Mouse (Mus musculus) embryonic facial prominence, embryonic 11.5 days (tissue): Measurements from ENCODE around the gene Cd55b. TPM values are rescaled to one million over a fixed set of nuclear protein-coding genes. Genes with fewer than 3 reads are reported as not detected.
"Not testable (repeated sequence)": the region's sequence is repeated elsewhere in the genome, so short reads cannot be mapped to it uniquely, and the experiment has no call there.

ENCODE experiments used
- ATAC-seq: fragments of 200-750 bp; cut with Nextera tagmentation; replicated peaks from 2 replicates; pipeline ENCODE4 v1.8.0; 2017; ENCODE audit warnings: low read depth; ENCODE audit not compliant: insufficient number of reproducible peaks, low FRiP score, low TSS enrichment
- DNase-seq: peaks from one replicate; pipeline ENCODE4 v3.0.0-alpha.2; 2015; ENCODE audit warnings: low spot score
- H3K27ac ChIP-seq: fragments of 300-500 bp; sonication (generic); replicated peaks from 2 replicates; pipeline ENCODE4 v1.5.1; 2014; ENCODE audit warnings: mild to moderate bottlenecking, low read depth, low read length, control low read depth
- H3K27me3 ChIP-seq: fragments of 300-500 bp; sonication (generic); 2 replicates; pipeline ENCODE4 v1.6.1; 2014; ENCODE audit warnings: mild to moderate bottlenecking, low read length, moderate library complexity, mixed read lengths; ENCODE audit not compliant: control insufficient read depth, insufficient read depth
- H3K36me3 ChIP-seq: fragments of 300-500 bp; sonication (generic); replicated peaks from 2 replicates; pipeline ENCODE4 v1.6.1; 2014; ENCODE audit warnings: low read depth, mild to moderate bottlenecking, low read length, moderate library complexity, mixed read lengths; ENCODE audit not compliant: control insufficient read depth, insufficient read depth
- H3K4me1 ChIP-seq: fragments of 300-500 bp; sonication (generic); 2 replicates; pipeline ENCODE4 v1.6.1; 2014; ENCODE audit warnings: low read length, mixed read lengths; ENCODE audit not compliant: control insufficient read depth, insufficient read depth
- H3K4me2 ChIP-seq: fragments of 300-500 bp; sonication (generic); 2 replicates; pipeline ENCODE4 v1.6.1; 2014; ENCODE audit warnings: low read depth, mild to moderate bottlenecking, control low read depth, low read length, moderate library complexity
- H3K4me3 ChIP-seq: fragments of 300-500 bp; sonication (generic); 2 replicates; pipeline ENCODE4 v1.5.1; 2014; ENCODE audit warnings: low read depth, low read length, control low read depth
- H3K9ac ChIP-seq: fragments of 300-500 bp; sonication (generic); replicated peaks from 2 replicates; pipeline ENCODE4 v1.6.1; 2014; ENCODE audit warnings: mild to moderate bottlenecking, control low read depth, low read length
- H3K9me3 ChIP-seq: fragments of 300-500 bp; sonication (generic); replicated peaks from 2 replicates; pipeline ENCODE4 v1.6.1; 2016; ENCODE audit warnings: mild to moderate bottlenecking, low read length, inconsistent platforms, mixed read lengths; ENCODE audit not compliant: control insufficient read depth
- WGBS: fragments of 180-500 bp; shearing (Covaris S2); extraction: QIAGEN DNeasy Blood & Tissue Kit; methylation state at CpG from one replicate; pipeline ENCODE4 v1.1.7; 2014; 5-methylcytosine and 5-hydroxymethylcytosine counted together
- polyA plus RNA-seq: library from polyadenylated mRNA; unstranded; fragments of >200 nt; fragmentation: Nextera tagmentation; extraction: Ambion mirVana; gene quantifications from 2 replicates; pipeline ENCODE4 v1.2.1, GENCODE M21; 2014

The Cd55b gene
- polyA plus RNA-seq, 1 experiment from 2014 or later = not detected

DNA sequence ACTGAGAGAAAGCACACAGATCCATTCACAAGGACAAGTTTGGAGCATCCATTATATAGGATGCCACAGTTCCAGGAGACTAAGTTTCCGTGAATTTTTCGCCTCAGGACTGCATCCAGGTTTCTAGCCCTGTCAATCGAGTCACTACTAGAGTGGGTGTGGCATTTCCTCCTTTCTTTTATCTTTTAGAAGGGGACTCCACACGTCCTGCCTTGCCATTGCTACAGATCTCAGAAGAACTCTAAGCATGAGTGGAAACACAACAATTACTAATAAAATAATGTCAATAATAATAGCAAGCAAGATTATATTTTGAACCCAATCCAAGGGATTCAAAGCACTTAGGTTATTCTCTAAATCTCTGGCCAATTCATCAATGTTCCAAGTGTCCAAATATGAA, 8.1 kb upstream of the Cd55b start:
- WGBS = 74% methylated on average over 4 of the region's 4 CpGs
- Histone ChIP-seq H3K4me2 (no peak overlapping the region), H3K36me3 (no peaks in the 10 kb centered on the region), H3K27ac (no peak overlapping the region), H3K4me1 (no peaks in the 10 kb centered on the region), H3K27me3 (no peaks in the 10 kb centered on the region), H3K4me3 (no peak overlapping the region), H3K9me3 (no peaks in the 10 kb centered on the region), H3K9ac (no peak overlapping the region)
- no peak for DNase-seq
- ATAC-seq = no peak

GRCm38 (mm10) chr1:130428667-130429066, 5.9 kb upstream of the Cd55b start:
- DNase-seq = not testable (repeated sequence)

GRCm38 (mm10) chr1:130427175-130427853, 4.5 kb upstream of the Cd55b start:
- H3K27ac ChIP-seq, H3K27me3 ChIP-seq, H3K9ac ChIP-seq, H3K4me2 ChIP-seq, H3K4me1 ChIP-seq, H3K36me3 ChIP-seq, H3K4me3 ChIP-seq, ATAC-seq, DNase-seq, H3K9me3 ChIP-seq: not testable (repeated sequence)
- 72% methylated on average over 3 of the region's 3 CpGs for WGBS

More at GRCm38 (mm10) chr1:130428667-130429066, 5.9 kb upstream of the Cd55b start:
- not testable (repeated sequence) for H3K9ac ChIP-seq, H3K27ac ChIP-seq, H3K27me3 ChIP-seq, H3K36me3 ChIP-seq, H3K9me3 ChIP-seq, H3K4me1 ChIP-seq, H3K4me2 ChIP-seq, H3K4me3 ChIP-seq, ATAC-seq

DNA sequence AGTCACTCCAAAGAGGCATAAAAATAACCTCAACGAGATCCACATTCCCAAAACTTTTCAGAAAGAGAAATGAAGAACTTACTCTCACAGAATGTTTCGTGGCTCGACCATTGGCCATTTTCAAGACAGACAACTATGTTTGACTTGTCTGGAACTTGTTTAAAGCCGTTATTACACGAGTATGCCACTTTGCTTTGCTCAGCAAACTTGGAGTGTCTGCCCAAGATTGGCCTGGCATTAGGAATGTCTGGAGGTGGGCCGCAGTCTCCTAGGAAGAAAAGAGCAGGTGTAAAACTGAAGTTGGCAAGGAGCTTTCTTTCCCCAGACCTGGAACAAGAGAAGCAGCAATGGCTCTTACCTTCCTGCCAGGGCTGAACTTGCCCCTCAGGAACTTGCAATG, 776 bp downstream of the Cd55b start:
- no CpG with 5 or more reads among the region's 6 CpGs for WGBS
- H3K27me3 ChIP-seq, DNase-seq, H3K9me3 ChIP-seq, H3K27ac ChIP-seq, H3K4me3 ChIP-seq, H3K4me2 ChIP-seq, H3K4me1 ChIP-seq, ATAC-seq, H3K36me3 ChIP-seq, H3K9ac ChIP-seq: not testable (repeated sequence)

- not testable (repeated sequence) for H3K27ac ChIP-seq, DNase-seq, H3K4me2 ChIP-seq, H3K4me1 ChIP-seq, H3K36me3 ChIP-seq, H3K9me3 ChIP-seq, ATAC-seq, H3K4me3 ChIP-seq, H3K27me3 ChIP-seq, H3K9ac ChIP-seq
Measured at GRCm38 (mm10) chr1:130397109-130397508, 25.7 kb downstream of the Cd55b start.

GRCm38 (mm10) chr1:130387282-130387681, 35.5 kb downstream of the Cd55b start:
- H3K4me2 ChIP-seq, H3K4me1 ChIP-seq, DNase-seq, H3K9me3 ChIP-seq, H3K36me3 ChIP-seq, H3K27me3 ChIP-seq, H3K27ac ChIP-seq, ATAC-seq, H3K4me3 ChIP-seq, H3K9ac ChIP-seq: not testable (repeated sequence)

DNA sequence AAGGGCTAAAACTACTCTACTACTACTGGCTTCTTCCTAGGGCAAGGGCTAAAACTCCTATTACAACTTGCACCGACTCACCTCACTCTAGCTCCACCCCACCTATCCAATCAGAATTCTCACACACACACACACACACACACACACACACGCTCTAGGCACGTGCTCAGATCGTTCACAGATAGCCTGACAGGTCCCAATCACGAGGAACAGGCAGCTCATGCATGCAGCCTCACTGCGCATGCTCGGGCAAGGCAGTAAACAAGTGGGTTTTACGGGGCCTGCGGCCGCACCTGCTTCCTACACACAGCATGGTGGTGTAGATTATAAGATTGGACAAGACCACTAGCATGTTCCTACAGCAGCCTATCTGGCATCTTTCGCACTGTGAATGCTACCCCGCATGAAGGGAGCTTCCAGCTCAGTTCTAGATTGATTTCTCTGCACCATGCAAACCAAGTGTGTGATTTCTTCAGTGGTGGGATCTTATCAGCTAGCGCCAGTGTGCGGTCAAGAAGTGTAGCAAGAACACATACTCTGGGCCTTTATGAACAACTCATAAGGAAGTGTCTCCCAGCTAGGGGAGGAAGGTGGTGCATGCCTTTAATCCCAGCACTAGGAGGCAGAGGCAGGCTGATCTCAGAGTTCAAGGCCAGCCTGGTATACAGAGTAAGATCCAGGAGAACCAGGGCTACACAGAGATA, 44.9 kb downstream of the Cd55b start:
- H3K27me3 ChIP-seq = no peaks in the 10 kb centered on the region
- no peaks in the 10 kb centered on the region for H3K4me1 ChIP-seq
- no peak overlapping the region for H3K27ac ChIP-seq
- no peak overlapping the region for H3K4me2 ChIP-seq
- no peaks in the 10 kb centered on the region for H3K9me3 ChIP-seq
- H3K4me3 ChIP-seq = no peak overlapping the region
- no peaks in the 10 kb centered on the region for H3K36me3 ChIP-seq
- no peak overlapping the region for H3K9ac ChIP-seq
- no peak for ATAC-seq
- DNase-seq = no peak
- WGBS = 93% methylated on average over 14 of the region's 14 CpGs

DNA sequence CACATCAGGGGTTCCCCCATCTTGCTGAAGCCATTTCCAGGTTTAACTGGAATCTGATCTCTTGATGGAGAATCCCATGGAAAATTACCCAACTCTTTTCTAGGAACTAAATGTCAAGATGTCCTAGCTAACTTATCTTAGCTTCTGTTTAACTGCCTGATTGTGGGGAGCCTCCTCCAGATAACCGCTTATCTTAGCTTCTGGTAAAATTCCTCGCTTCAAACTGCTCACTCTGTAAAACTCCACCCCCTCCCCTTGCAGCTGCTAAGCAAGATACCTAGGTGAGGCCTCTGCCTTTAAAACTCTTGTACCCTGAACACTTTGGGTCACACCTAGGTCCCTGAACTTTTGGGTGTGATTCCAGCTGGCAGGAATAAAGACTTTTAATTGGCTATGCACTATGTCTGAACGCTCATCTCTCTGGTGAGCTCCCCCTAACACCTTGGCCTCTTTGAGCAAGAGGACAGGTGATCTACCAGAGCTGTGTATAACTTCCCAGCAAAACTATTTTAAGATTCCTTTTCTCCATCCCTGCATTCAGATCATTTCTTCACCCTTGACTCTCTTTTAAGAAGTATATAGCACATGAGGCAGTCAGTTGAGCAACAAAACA, 48.5 kb downstream of the Cd55b start:
- DNase-seq = no peak
- no peak for ATAC-seq

More for the DNA sequence above, 48.5 kb downstream of the Cd55b start:
- H3K4me3 ChIP-seq = no peak overlapping the region
- H3K27me3 ChIP-seq = no peaks in the 10 kb centered on the region
- no peak overlapping the region for H3K27ac ChIP-seq
- 81% methylated on average over 3 of the region's 3 CpGs for WGBS
- H3K9me3 ChIP-seq = no peaks in the 10 kb centered on the region
- no peak overlapping the region for H3K9ac ChIP-seq
- H3K4me2 ChIP-seq = no peak overlapping the region
- no peaks in the 10 kb centered on the region for H3K36me3 ChIP-seq
- H3K4me1 ChIP-seq = no peaks in the 10 kb centered on the region
